Mouse (Mus musculus): ENCODE measurements around the gene Fen1. TPM values are rescaled to one million over a fixed set of nuclear protein-coding genes. Genes with fewer than 3 reads are reported as not detected.

Fen1 gene
- polyA plus RNA-seq, 1 experiment from 2014 or later, result 69.6 TPM

- H3K9ac ChIP-seq, result no peak overlapping the region
- peaks cover 7% of the 10 kb centered on the region; the same call in 1 of the 2 replicates for H3K4me1 ChIP-seq
- no peak overlapping the region for H3K4me3 ChIP-seq
- WGBS, result 85% methylated on average over 3 of the region's 3 CpGs
- no peaks in the 10 kb centered on the region for H3K27me3 ChIP-seq (replicated peaks)
- peaks cover 56% of the 10 kb centered on the region for H3K36me3 ChIP-seq
- ATAC-seq (ENCODE audit: low FRiP score, low read depth), result no peak
- no peak overlapping the region for H3K27ac ChIP-seq
- no peaks in the 10 kb centered on the region for H3K9me3 ChIP-seq
- H3K4me2 ChIP-seq (replicated peaks), result no peak overlapping the region
Measured at GRCm38 (mm10) chr19:10208851-10209250, 4.9 kb upstream of the Fen1 start.

DNA sequence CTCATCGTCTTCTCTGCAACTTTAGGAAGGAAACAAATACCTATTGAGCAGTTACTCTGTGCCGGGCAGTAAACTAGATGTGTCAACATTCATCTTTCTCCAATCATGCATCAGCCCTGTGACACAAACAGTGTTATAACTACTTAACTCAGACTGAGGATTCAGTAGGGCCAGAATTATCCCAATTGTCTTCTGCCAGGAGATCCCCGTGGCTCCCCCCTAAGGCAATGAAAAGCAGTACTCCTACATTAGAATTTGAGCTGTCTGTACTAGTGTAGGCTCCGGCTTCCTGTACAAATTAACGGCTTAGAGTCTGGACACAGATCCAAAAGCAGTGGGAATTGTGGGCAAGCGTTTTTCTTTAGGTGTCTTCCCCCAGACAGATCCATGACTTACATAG is 1.1 kb upstream of the Fen1 start:
- WGBS, result 72% methylated on average over 6 of the region's 6 CpGs
- no peak overlapping the region for H3K27ac ChIP-seq
- no peak overlapping the region for H3K9ac ChIP-seq
- peaks cover 48% of the 10 kb centered on the region for H3K36me3 ChIP-seq
- H3K4me2 ChIP-seq (replicated peaks), result peak overlapping the region; percentile 85
- no peaks in the 10 kb centered on the region for H3K27me3 ChIP-seq (replicated peaks)
- ATAC-seq (ENCODE audit: low FRiP score, low read depth), result no peak
- no peak overlapping the region for H3K4me3 ChIP-seq
- H3K4me1 ChIP-seq, result peaks cover 16% of the 10 kb centered on the region
- H3K9me3 ChIP-seq, result no peaks in the 10 kb centered on the region

DNA sequence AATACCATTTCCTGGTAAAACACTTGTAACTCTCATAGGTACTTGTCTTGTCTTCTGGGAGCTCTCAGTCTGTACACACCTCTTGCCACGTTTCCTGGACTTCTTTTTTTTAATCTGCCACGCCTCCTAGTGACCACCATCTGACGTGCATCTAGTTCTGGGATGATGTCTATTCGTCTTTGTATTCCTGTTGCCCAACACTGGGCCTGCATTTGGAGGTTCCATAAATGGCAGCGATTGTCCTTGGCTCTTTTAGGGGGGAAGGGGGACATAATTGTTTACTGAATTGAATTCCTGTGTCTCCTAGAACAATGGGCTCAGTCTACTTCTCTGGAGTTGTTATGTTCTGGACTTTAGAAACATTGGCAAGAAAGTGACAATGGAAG is 640 bp upstream of the Fen1 start:
- Histone ChIP-seq H3K27ac (no peak overlapping the region), H3K36me3 (peaks cover 48% of the 10 kb centered on the region), H3K4me3 (peak overlapping the region; percentile 67), H3K4me1 (peaks cover 16% of the 10 kb centered on the region), H3K9me3 (no peaks in the 10 kb centered on the region), H3K27me3 (replicated peaks) (no peaks in the 10 kb centered on the region), H3K9ac (peak overlapping the region; percentile 74), H3K4me2 (replicated peaks) (peak overlapping the region; percentile 85)
- 2% methylated on average over 5 of the region's 5 CpGs for WGBS
- peak; percentile 29; the same call in 1 of the 2 replicates for ATAC-seq (ENCODE audit: low FRiP score, low read depth)

DNA sequence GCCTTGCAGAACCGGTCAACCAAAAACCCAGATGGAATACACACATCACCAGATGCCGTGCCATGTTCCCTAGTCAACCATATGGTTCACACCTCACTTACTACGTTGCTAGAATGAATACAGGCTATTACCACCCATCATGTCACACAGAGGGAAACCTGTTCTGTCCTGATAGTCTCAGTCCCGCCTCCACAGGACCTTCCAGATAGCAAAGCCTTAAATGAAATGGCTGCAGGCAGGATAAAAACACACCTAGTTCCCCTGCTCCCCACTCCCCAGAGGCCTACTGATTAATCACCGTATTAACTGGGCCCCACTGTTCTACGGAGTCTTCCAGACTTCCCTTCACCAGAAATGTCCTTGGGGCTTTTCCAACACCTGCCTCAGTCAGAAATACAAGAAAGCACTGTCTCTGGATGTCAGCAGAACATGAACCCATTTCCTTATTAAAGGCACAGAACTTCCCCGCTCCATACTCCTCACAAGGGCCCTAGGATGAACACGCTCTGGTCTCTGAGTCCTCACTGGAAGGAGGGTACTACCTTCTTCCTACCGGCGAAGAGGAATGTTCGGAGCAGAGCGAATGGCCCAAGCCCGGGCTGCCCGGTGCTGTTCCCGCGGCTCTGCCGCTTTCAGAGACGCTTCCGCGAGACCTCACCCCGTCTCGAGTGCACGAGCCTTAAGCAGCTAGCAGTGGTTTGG is 672 bp downstream of the Fen1 start:
- Histone ChIP-seq H3K27me3 (replicated peaks) (no peaks in the 10 kb centered on the region), H3K9me3 (no peaks in the 10 kb centered on the region), H3K4me3 (peak overlapping the region; percentile 67), H3K4me1 (peaks cover 16% of the 10 kb centered on the region), H3K9ac (peak overlapping the region; percentile 74), H3K36me3 (peaks cover 40% of the 10 kb centered on the region), H3K4me2 (replicated peaks) (peak overlapping the region; percentile 85), H3K27ac (no peak overlapping the region)
- 3% methylated on average over 23 of the region's 23 CpGs for WGBS
- ATAC-seq (ENCODE audit: low FRiP score, low read depth), result peak; percentile 49

- H3K27me3 ChIP-seq (replicated peaks), result no peaks in the 10 kb centered on the region
- H3K4me1 ChIP-seq, result peaks cover 9% of the 10 kb centered on the region
- H3K36me3 ChIP-seq, result peaks cover 53% of the 10 kb centered on the region
- 34% methylated on average over 3 of the region's 3 CpGs for WGBS
- no peak overlapping the region for H3K4me3 ChIP-seq
- no peaks in the 10 kb centered on the region for H3K9me3 ChIP-seq
- H3K27ac ChIP-seq, result no peak overlapping the region
- no peak overlapping the region for H3K9ac ChIP-seq
- ATAC-seq (ENCODE audit: low FRiP score, low read depth), result peak; percentile 49; the same call in 1 of the 2 replicates
- no peak overlapping the region for H3K4me2 ChIP-seq (replicated peaks)
Measured at GRCm38 (mm10) chr19:10198723-10199122, 5.2 kb downstream of the Fen1 start.

GRCm38 (mm10) chr19:10198286-10198685 is 5.7 kb downstream of the Fen1 start:
- Histone ChIP-seq H3K4me1 (peaks cover 8% of the 10 kb centered on the region), H3K27ac (no peak overlapping the region), H3K36me3 (peaks cover 57% of the 10 kb centered on the region), H3K9ac (no peak overlapping the region), H3K9me3 (no peaks in the 10 kb centered on the region), H3K4me3 (no peak overlapping the region), H3K4me2 (replicated peaks) (no peak overlapping the region), H3K27me3 (replicated peaks) (no peaks in the 10 kb centered on the region)
- no peak for ATAC-seq (ENCODE audit: low FRiP score, low read depth)
- 85% methylated on average over 2 of the region's 2 CpGs for WGBS

DNA sequence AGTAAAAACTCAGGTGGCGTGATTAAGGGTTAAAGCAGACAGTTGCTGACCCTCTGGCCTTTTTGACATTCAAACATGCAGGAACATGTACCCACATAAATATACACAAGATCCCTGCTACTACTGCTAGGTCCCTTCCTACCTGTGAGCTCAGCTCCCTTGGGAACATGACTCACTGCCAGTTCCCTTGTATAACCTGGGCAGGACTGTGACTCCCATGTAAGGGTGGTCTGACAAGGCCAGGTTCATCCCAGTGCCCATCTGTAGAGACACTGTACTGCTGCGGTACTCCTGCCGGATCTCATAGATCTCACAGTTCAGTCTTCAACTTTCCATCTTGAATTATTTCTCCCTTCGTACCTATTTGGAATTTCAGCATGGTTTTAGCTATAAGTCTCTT is 6.8 kb downstream of the Fen1 start:
- Histone ChIP-seq H3K9ac (no peak overlapping the region), H3K4me3 (no peak overlapping the region), H3K27me3 (replicated peaks) (no peaks in the 10 kb centered on the region), H3K4me1 (no peaks in the 10 kb centered on the region), H3K36me3 (peaks cover 69% of the 10 kb centered on the region), H3K9me3 (no peaks in the 10 kb centered on the region), H3K27ac (no peak overlapping the region), H3K4me2 (replicated peaks) (no peak overlapping the region)
- 93% methylated on average over 4 of the region's 4 CpGs for WGBS
- ATAC-seq (ENCODE audit: low FRiP score, low read depth), result no peak

GRCm38 (mm10) chr19:10195252-10195651 is 8.7 kb downstream of the Fen1 start:
- Histone ChIP-seq H3K4me3 (no peak overlapping the region), H3K27ac (no peak overlapping the region), H3K4me1 (no peaks in the 10 kb centered on the region), H3K36me3 (peaks cover 79% of the 10 kb centered on the region), H3K4me2 (replicated peaks) (no peak overlapping the region), H3K9ac (no peak overlapping the region), H3K9me3 (no peaks in the 10 kb centered on the region), H3K27me3 (replicated peaks) (no peaks in the 10 kb centered on the region)
- 82% methylated on average over 5 of the region's 5 CpGs for WGBS
- ATAC-seq (ENCODE audit: low FRiP score, low read depth), result no peak

- H3K27me3 ChIP-seq (replicated peaks), result no peaks in the 10 kb centered on the region
- no peaks in the 10 kb centered on the region for H3K9me3 ChIP-seq
- H3K4me1 ChIP-seq, result no peaks in the 10 kb centered on the region
- WGBS, result 88% methylated on average over 11 of the region's 11 CpGs
- no peak overlapping the region for H3K4me2 ChIP-seq (replicated peaks)
- H3K9ac ChIP-seq, result no peak overlapping the region
- H3K36me3 ChIP-seq, result peaks cover 79% of the 10 kb centered on the region
- H3K4me3 ChIP-seq, result no peak overlapping the region
- H3K27ac ChIP-seq, result no peak overlapping the region
- no peak for ATAC-seq (ENCODE audit: low FRiP score, low read depth)
Measured at GRCm38 (mm10) chr19:10194337-10194736, 9.6 kb downstream of the Fen1 start.

- WGBS, result 75% methylated on average over 7 of the region's 7 CpGs
- Histone ChIP-seq H3K4me3 (no peak overlapping the region), H3K36me3 (peaks cover 100% of the 10 kb centered on the region)
Measured at GRCm38 (mm10) chr19:10191326-10191725, 12.6 kb downstream of the Fen1 start.

GRCm38 (mm10) chr19:10190796-10191195 is 13.2 kb downstream of the Fen1 start:
- no peak for ATAC-seq (ENCODE audit: low FRiP score, low read depth)
- Histone ChIP-seq H3K27me3 (replicated peaks) (no peaks in the 10 kb centered on the region), H3K4me3 (no peak overlapping the region), H3K27ac (no peak overlapping the region), H3K36me3 (peaks cover 100% of the 10 kb centered on the region), H3K9ac (no peak overlapping the region), H3K4me1 (peaks cover 4% of the 10 kb centered on the region; the same call in 1 of the 2 replicates), H3K9me3 (no peaks in the 10 kb centered on the region), H3K4me2 (replicated peaks) (no peak overlapping the region)
- 50% methylated on average over 2 of the region's 2 CpGs for WGBS

More at GRCm38 (mm10) chr19:10191326-10191725, 12.6 kb downstream of the Fen1 start:
- ATAC-seq (ENCODE audit: low FRiP score, low read depth), result no peak
- Histone ChIP-seq H3K27ac (no peak overlapping the region), H3K9me3 (no peaks in the 10 kb centered on the region), H3K4me1 (no peaks in the 10 kb centered on the region), H3K4me2 (replicated peaks) (no peak overlapping the region), H3K27me3 (replicated peaks) (no peaks in the 10 kb centered on the region), H3K9ac (no peak overlapping the region)

GRCm38 (mm10) chr19:10189940-10190339 is 14.0 kb downstream of the Fen1 start:
- Histone ChIP-seq H3K27ac (no peak overlapping the region), H3K36me3 (peaks cover 100% of the 10 kb centered on the region), H3K27me3 (replicated peaks) (no peaks in the 10 kb centered on the region), H3K9ac (no peak overlapping the region), H3K4me2 (replicated peaks) (no peak overlapping the region), H3K4me1 (peaks cover 13% of the 10 kb centered on the region; the same call in 1 of the 2 replicates), H3K9me3 (no peaks in the 10 kb centered on the region), H3K4me3 (no peak overlapping the region)
- WGBS, result 94% methylated on average over 8 of the region's 8 CpGs
- ATAC-seq (ENCODE audit: low FRiP score, low read depth), result no peak

GRCm38 (mm10) chr19:10189022-10189421 is 14.9 kb downstream of the Fen1 start:
- no peaks in the 10 kb centered on the region for H3K27me3 ChIP-seq (replicated peaks)
- H3K27ac ChIP-seq, result no peak overlapping the region
- H3K4me3 ChIP-seq, result no peak overlapping the region
- no peaks in the 10 kb centered on the region for H3K9me3 ChIP-seq
- 97% methylated on average over 6 of the region's 6 CpGs for WGBS
- no peak overlapping the region for H3K4me2 ChIP-seq (replicated peaks)
- no peak overlapping the region for H3K9ac ChIP-seq
- H3K4me1 ChIP-seq, result peaks cover 22% of the 10 kb centered on the region
- H3K36me3 ChIP-seq, result peaks cover 92% of the 10 kb centered on the region
- ATAC-seq (ENCODE audit: low FRiP score, low read depth), result no peak

Measured in neural tube, embryonic 12.5 days (tissue).